Mouse (Mus musculus): ENCODE results near the gene Fam129a. TPM values are rescaled to one million over a fixed set of nuclear protein-coding genes. Genes with fewer than 3 reads are reported as not detected.

The Fam129a gene
- polyA plus RNA-seq, 1 experiment from 2014 or later, result 2.5 TPM

DNA sequence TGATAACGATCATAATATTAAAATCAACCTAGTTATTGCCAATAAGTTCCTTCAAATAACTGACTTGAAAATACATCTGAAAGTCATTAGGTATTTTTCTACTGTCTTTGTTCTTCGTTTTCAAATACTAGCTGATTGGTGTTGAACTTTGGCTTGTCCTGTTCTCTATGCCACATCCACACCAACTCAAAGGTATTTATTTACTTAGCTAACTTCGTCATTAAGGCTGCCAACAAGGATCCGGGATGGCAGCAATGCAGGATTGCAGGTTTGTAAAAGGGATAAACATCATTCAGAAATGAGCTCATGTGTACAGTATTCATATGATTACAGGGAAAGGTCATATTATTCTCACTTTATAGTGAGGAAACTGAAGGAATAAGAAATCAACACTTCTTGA, 182.0 kb downstream of the Fam129a start:
- 85% methylated on average over 4 of the region's 4 CpGs for WGBS
- Histone ChIP-seq H3K4me2 (no peak overlapping the region), H3K9me3 (no peaks in the 10 kb centered on the region), H3K36me3 (no peaks in the 10 kb centered on the region), H3K27me3 (no peaks in the 10 kb centered on the region), H3K4me3 (no peak overlapping the region), H3K27ac (no peak overlapping the region), H3K9ac (no peak overlapping the region), H3K4me1 (replicated peaks) (peaks cover 22% of the 10 kb centered on the region)
- no peak for ATAC-seq (ENCODE audit: low FRiP score)

DNA sequence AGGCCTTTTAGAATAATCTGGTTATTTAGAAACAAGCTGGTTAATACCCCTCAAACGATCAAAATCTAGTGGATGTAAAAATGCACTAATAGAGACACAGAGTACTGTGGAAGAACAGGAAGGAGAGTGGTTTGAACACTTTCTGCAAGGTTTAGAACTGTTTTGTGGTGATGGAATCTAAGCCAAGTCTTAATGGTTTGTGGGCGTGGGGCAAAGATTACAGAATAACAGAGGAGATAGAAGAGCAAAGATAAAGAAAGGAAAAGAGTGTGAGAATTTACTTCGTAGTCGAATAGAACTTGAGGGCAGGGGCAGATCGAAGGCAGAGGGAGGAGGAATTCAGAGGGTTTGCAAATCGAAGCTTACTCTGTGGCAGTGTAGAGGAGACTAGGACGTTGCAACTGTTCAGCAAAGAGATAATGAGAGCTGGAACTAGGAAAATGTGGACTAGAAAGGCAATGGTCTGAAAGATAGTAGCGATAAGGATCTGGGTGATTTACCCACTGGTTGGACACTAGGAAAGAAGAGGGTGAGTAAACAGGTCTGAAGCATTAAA, 182.5 kb downstream of the Fam129a start:
- no peaks in the 10 kb centered on the region for H3K9me3 ChIP-seq
- ATAC-seq (ENCODE audit: low FRiP score), result no peak
- no peaks in the 10 kb centered on the region for H3K27me3 ChIP-seq
- H3K4me2 ChIP-seq, result no peak overlapping the region
- H3K4me3 ChIP-seq, result no peak overlapping the region
- peaks cover 22% of the 10 kb centered on the region for H3K4me1 ChIP-seq (replicated peaks)
- no peak overlapping the region for H3K27ac ChIP-seq
- WGBS, result 87% methylated on average over 8 of the region's 8 CpGs
- no peaks in the 10 kb centered on the region for H3K36me3 ChIP-seq
- no peak overlapping the region for H3K9ac ChIP-seq

DNA sequence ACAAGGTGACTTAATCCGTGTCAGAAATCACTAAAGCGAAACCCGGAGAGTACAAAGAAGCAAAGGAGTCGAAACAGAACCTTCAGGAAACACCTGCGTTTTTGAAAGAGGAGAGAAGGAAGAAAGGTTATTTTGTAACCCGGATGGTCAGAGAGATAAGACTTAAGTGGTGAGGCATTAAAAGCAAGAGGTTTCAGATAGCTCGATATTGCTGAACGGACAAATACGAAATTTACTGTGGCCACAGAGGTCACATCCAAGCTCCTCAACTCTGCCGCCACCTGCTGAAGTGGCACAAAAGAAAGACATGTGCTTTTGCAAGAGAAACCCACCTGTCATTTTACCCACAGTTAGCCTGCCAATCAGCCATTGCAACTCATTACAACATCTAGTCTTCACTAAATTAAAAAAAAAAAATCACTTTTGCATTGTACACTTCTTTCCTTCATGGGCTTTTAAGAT, 183.1 kb downstream of the Fam129a start:
- peak overlapping the region; percentile 55 for H3K4me2 ChIP-seq
- H3K36me3 ChIP-seq, result no peaks in the 10 kb centered on the region
- no peak for ATAC-seq (ENCODE audit: low FRiP score)
- WGBS, result 80% methylated on average over 10 of the region's 10 CpGs
- peak overlapping the region; percentile 73 for H3K4me3 ChIP-seq
- H3K9ac ChIP-seq, result no peak overlapping the region
- H3K9me3 ChIP-seq, result no peaks in the 10 kb centered on the region
- no peak overlapping the region for H3K27ac ChIP-seq
- H3K4me1 ChIP-seq (replicated peaks), result peaks cover 22% of the 10 kb centered on the region
- H3K27me3 ChIP-seq, result no peaks in the 10 kb centered on the region

DNA sequence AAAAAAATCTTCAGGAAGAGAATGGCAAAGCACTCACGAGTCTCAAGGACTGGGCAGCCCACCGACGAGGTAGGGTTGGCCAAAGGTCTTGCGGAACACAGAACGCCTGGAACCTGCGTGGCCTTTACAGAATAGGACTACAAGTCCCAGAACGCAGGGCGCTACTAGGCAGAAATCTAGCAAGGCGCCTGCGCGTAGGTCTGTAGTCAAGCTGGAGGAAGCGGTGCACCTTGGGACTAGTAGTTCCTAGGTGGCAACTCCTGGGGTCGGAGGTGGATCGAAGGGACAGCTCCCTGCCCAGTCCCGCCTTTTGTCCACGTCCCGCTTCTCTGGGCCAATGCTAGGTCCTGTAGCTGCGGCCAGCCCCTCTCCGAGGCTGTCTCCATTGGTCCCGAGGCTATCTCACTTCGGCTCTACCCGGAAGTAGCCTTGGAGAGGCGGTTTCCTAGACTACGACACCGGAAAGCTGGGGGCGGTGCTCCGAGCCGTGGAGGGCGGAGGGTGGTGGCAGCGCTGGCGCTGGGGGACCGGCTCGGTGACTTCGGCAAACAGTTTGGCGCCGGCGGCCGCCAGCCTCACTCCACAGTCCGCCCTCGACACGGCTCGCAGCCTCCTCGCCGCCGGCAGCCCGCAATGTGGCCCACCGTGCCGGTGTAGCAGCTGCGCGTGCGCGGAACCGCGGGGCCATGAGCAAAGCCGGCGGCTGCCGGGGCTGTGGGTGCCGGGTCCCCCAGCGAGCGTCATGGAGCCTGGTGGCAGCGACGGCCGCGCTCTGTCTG, 184.1 kb downstream of the Fam129a start, which contains the start of gene Edem3:
Gene Edem3, plus strand, starts transcription at position 491 of the 779 bp plus-strand sequence.
- peak within 1 kb of the TSS; percentile 93 for H3K4me2 ChIP-seq
- no peaks in the 10 kb centered on the region for H3K9me3 ChIP-seq
- H3K9ac ChIP-seq, result peak within 1 kb of the TSS; percentile 89
- peak; percentile 100 for ATAC-seq (ENCODE audit: low FRiP score)
- peak within 1 kb of the TSS; percentile 92 for H3K27ac ChIP-seq
- peaks cover 22% of the 10 kb centered on the region for H3K4me1 ChIP-seq (replicated peaks)
- H3K4me3 ChIP-seq, result peak within 1 kb of the TSS; percentile 73
- H3K36me3 ChIP-seq, result no peaks in the 10 kb centered on the region
- no peaks in the 10 kb centered on the region for H3K27me3 ChIP-seq
- under 1% methylated on average over 55 of the region's 64 CpGs for WGBS

DNA sequence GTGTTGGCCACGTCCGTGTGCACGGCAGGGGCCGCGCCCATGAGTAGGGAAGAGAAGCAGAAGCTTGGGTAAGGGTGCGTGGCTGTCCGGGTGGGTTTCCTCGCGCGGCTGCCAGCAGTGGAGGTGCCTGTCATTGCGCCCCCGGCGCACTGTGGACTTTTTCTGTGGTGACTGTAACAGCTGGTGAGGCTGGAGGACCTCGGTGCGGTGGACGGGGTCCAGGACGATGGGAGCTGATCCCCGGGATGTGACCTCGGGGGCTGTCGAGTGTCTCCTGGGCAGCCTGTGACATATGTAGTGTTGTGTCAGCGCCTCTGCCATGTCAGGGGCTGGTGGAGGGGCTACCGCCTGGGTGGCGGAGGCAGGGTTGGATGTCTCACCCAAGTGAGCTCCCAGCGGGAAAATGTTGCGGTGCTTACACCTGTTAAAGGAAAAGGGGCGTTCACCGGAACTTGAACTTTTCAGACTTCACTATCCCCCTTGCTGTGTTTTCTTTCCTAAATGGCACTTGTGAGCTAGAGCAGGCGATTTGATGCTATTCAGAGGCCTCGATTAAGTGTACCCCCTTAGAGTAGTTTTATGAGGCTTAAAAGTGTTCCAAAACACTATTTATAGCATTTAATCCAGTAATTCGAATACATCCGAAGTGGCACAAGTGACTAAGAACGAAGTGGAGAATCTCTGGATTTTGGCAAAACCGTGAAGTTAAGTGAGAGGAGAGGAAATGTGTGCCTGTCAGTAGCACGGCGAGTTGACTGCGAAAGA, 184.9 kb downstream of the Fam129a start:
- peak overlapping the region; percentile 73 for H3K4me3 ChIP-seq
- 9% methylated on average over 36 of the region's 36 CpGs for WGBS
- peak overlapping the region; percentile 89 for H3K9ac ChIP-seq
- peaks cover 22% of the 10 kb centered on the region for H3K4me1 ChIP-seq (replicated peaks)
- H3K9me3 ChIP-seq, result no peaks in the 10 kb centered on the region
- no peaks in the 10 kb centered on the region for H3K27me3 ChIP-seq
- peak overlapping the region; percentile 92 for H3K27ac ChIP-seq
- ATAC-seq (ENCODE audit: low FRiP score), result no peak
- H3K4me2 ChIP-seq, result peak overlapping the region; percentile 93
- peaks cover 4% of the 10 kb centered on the region; the same call in 1 of the 2 replicates for H3K36me3 ChIP-seq

DNA sequence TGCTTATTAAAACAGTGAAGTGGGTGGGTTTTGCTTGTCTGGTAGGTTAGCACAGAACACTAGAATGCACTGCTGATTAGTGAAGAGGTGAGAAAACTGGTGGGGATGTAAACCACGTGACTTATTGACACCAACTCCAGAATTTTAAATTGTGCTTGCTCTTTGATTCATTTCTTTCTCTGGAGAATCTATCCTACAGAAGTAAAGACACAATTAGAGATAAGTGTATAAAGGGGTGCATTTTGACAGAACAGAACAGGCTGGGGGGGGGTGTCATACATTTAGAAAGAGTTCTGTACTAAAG, 185.4 kb downstream of the Fam129a start:
- H3K4me3 ChIP-seq, result peak overlapping the region; percentile 73
- H3K9me3 ChIP-seq, result no peaks in the 10 kb centered on the region
- H3K27ac ChIP-seq, result no peak overlapping the region
- H3K4me1 ChIP-seq (replicated peaks), result peaks cover 22% of the 10 kb centered on the region
- peaks cover 9% of the 10 kb centered on the region for H3K36me3 ChIP-seq
- peak overlapping the region; percentile 93 for H3K4me2 ChIP-seq
- H3K27me3 ChIP-seq, result no peaks in the 10 kb centered on the region
- H3K9ac ChIP-seq, result peak overlapping the region; percentile 89
- no peak for ATAC-seq (ENCODE audit: low FRiP score)
- WGBS, result 26% methylated on average over 1 of the region's 1 CpGs

DNA sequence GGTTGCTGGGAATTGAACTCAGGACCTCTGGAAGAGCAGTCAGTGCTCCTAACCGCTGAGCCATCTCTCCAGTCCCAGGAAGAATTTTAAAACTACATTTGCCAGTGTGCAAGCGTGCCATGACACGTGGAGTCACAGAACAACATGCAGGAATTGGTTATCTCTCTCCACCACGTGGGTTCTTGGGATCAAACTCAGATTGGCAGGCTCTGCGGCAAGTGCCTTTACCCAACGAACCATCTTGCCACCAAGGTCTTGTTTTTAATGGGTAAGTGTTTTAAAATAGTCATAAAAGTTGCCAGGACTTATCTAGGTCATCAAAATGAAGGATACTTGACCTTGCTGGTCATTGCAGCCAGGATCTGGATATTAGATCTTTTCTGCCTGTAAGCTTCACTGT, 187.3 kb downstream of the Fam129a start:
- H3K27me3 ChIP-seq, result no peaks in the 10 kb centered on the region
- peaks cover 19% of the 10 kb centered on the region for H3K36me3 ChIP-seq
- 94% methylated on average over 6 of the region's 6 CpGs for WGBS
- ATAC-seq (ENCODE audit: low FRiP score), result no peak
- no peak overlapping the region for H3K4me3 ChIP-seq
- no peak overlapping the region for H3K9ac ChIP-seq
- H3K9me3 ChIP-seq, result no peaks in the 10 kb centered on the region
- no peak overlapping the region for H3K27ac ChIP-seq
- peaks cover 22% of the 10 kb centered on the region for H3K4me1 ChIP-seq (replicated peaks)
- H3K4me2 ChIP-seq, result no peak overlapping the region

DNA sequence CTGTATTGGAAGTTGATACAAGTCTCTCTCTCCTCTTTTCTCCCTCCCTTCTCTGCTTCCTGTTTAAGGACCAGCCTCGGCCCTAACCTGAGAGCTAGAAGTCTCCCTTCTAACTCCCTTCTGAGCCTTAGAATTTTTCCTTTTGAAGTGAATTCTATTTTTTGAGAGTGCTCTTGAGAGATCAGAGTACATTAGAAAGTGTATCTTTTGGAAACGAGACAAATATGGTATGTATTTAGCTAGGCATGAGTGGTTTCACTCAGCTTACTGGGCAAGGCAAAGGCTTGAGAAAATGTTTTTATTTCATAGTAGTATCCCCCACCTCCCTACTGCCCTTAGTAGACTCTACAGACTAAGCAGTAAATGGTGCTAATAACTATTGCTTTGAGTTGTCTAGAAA, 188.0 kb downstream of the Fam129a start:
- H3K27ac ChIP-seq, result no peak overlapping the region

DNA sequence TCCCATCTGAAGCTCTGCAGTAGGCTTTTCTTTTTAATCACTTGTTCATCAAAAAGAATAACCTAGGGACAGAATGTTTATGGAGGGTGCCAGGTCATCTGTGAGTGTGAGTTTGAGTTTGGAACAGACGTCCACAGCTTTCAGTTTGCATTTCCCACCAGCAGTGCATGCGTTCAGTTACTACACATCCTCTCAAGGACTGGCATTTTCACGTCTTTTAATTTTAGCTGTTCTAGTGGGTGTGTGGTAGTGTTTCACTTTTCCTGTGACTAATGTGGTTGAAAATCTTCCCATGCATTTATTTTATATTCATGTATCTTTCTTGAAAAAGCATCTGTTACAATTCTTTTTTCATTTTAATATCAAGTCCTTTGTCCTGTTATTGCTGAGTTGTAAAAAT, 193.2 kb downstream of the Fam129a start:
- Histone ChIP-seq H3K27ac (no peak overlapping the region), H3K4me2 (no peak overlapping the region), H3K9me3 (no peaks in the 10 kb centered on the region), H3K27me3 (no peaks in the 10 kb centered on the region), H3K4me1 (replicated peaks) (no peaks in the 10 kb centered on the region), H3K36me3 (peaks cover 21% of the 10 kb centered on the region), H3K9ac (no peak overlapping the region), H3K4me3 (no peak overlapping the region)
- WGBS, result 74% methylated on average over 3 of the region's 3 CpGs
- no peak for ATAC-seq (ENCODE audit: low FRiP score)

More for the DNA sequence above, 188.0 kb downstream of the Fam129a start:
- H3K9ac ChIP-seq, result no peak overlapping the region
- peaks cover 19% of the 10 kb centered on the region for H3K36me3 ChIP-seq
- no peaks in the 10 kb centered on the region for H3K9me3 ChIP-seq
- H3K27me3 ChIP-seq, result no peaks in the 10 kb centered on the region
- peaks cover 22% of the 10 kb centered on the region for H3K4me1 ChIP-seq (replicated peaks)
- no peak overlapping the region for H3K4me3 ChIP-seq
- no peak overlapping the region for H3K4me2 ChIP-seq
- no peak for ATAC-seq (ENCODE audit: low FRiP score)
- 82% methylated on average over 2 of the region's 2 CpGs for WGBS

DNA sequence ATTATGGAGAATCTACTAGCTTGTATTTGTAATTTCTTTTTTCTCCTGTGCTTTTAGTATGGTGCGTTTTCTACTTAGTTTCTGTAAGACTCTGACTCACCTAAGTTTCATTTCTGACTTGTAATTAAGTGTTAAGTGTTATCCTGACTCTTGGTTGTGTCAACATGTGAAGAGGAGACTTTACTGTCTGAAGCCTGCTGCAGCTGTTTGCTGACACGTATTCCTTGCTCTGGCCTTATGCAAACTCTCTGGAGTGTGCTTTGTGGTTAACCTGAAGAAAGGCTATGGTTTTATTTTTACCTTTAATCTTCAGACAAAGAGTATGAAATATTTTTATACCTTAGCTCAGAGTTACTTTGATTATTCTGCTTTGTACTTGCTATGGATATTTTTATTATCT, 195.2 kb downstream of the Fam129a start:
- peaks cover 4% of the 10 kb centered on the region for H3K4me1 ChIP-seq (replicated peaks)
- no peak overlapping the region for H3K4me3 ChIP-seq
- H3K27me3 ChIP-seq, result no peaks in the 10 kb centered on the region
- no peak for ATAC-seq (ENCODE audit: low FRiP score)
- H3K36me3 ChIP-seq, result peaks cover 19% of the 10 kb centered on the region
- no peak overlapping the region for H3K27ac ChIP-seq
- no peak overlapping the region for H3K4me2 ChIP-seq
- no peaks in the 10 kb centered on the region for H3K9me3 ChIP-seq
- 81% methylated on average over 2 of the region's 2 CpGs for WGBS
- no peak overlapping the region for H3K9ac ChIP-seq

DNA sequence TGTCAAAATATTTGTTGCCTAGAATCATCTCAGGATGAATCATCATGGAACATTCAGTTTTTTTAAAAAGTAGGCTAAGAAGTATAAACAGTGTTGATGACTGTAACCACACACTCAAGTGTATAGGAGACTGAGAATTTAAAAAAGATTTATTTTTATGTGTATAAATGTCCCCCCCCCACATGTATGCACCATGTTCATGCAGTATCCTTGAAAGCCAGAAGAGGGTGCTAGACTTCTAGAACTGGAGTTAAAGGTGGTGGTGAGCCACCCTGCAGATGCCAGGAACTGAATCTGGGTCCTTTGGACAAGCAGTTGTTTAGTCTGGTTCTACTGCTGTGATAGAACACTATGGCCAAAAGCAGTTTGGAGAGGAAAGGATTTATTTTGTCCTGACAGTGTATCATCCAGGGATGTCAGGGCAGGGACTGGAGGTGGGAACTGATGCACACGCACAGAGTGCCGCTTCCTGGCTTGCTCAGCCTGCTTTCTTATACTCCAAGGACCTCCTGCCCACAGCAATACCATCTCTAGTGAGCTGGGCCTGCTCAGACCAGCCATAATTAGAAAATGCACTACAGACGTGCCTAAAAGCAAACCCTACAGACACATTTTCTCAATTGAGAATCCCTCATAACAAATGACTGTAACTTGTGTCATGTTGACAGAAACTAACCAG, 196.1 kb downstream of the Fam129a start:
- no peak for ATAC-seq (ENCODE audit: low FRiP score)
- Histone ChIP-seq H3K9me3 (no peaks in the 10 kb centered on the region), H3K27me3 (no peaks in the 10 kb centered on the region), H3K36me3 (peaks cover 16% of the 10 kb centered on the region), H3K27ac (no peak overlapping the region), H3K9ac (no peak overlapping the region), H3K4me3 (no peak overlapping the region), H3K4me1 (replicated peaks) (peaks cover 4% of the 10 kb centered on the region), H3K4me2 (no peak overlapping the region)
- whole genome bisulfite sequencing, result 81% methylated on average over 3 of the region's 3 CpGs
